Mouse (Mus musculus): ENCODE measurements around the gene Tjp1. TPM values are rescaled to one million over a fixed set of nuclear protein-coding genes. Genes with fewer than 3 reads are reported as not detected.

Gene Tjp1
- polyA plus RNA-seq, 1 experiment from 2014 or later = 41.1 TPM

DNA sequence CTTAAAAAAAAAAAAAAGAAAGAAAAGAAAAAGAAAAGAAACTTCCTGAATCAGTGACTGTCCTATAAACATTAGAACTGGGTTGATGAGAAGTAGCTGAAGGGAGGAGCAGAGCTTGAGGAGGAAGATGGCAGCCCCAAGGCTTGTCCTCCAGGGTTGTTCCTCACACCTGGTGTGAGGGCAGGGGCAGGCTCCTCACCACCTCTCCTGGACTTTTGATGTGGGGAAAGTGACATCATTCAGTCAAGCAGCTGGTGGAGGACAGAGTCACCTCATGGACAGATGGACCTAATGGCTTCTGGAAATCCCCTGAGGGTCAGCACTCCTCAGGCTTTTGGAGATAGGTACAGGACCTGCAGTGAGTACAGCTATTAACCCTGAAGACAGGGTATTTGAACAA is 126.0 kb downstream of the Tjp1 start:
- Histone ChIP-seq H3K9me3 (no peaks in the 10 kb centered on the region), H3K36me3 (no peaks in the 10 kb centered on the region), H3K4me2 (no peak overlapping the region), H3K27ac (no peak overlapping the region), H3K4me3 (no peak overlapping the region), H3K9ac (no peak overlapping the region), H3K4me1 (no peaks in the 10 kb centered on the region), H3K27me3 (no peaks in the 10 kb centered on the region)
- no peak for ATAC-seq (ENCODE audit: borderline replicate concordance, extremely low read depth, low FRiP score, low TSS enrichment)

GRCm38 (mm10) chr7:65395891-65396290 is 131.7 kb downstream of the Tjp1 start:
- Histone ChIP-seq H3K9me3 (no peaks in the 10 kb centered on the region), H3K27me3 (no peaks in the 10 kb centered on the region), H3K9ac (no peak overlapping the region), H3K27ac (no peak overlapping the region), H3K4me3 (no peak overlapping the region), H3K4me2 (no peak overlapping the region), H3K36me3 (no peaks in the 10 kb centered on the region), H3K4me1 (peaks cover 28% of the 10 kb centered on the region)
- WGBS = 84% methylated on average over 4 of the region's 4 CpGs
- no peak for ATAC-seq (ENCODE audit: borderline replicate concordance, extremely low read depth, low FRiP score, low TSS enrichment)

GRCm38 (mm10) chr7:65395166-65395565 is 132.4 kb downstream of the Tjp1 start:
- no peaks in the 10 kb centered on the region for H3K36me3 ChIP-seq
- peak overlapping the region; percentile 20; the same call in 1 of the 2 replicates for H3K27ac ChIP-seq
- WGBS = 55% methylated on average over 5 of the region's 5 CpGs

DNA sequence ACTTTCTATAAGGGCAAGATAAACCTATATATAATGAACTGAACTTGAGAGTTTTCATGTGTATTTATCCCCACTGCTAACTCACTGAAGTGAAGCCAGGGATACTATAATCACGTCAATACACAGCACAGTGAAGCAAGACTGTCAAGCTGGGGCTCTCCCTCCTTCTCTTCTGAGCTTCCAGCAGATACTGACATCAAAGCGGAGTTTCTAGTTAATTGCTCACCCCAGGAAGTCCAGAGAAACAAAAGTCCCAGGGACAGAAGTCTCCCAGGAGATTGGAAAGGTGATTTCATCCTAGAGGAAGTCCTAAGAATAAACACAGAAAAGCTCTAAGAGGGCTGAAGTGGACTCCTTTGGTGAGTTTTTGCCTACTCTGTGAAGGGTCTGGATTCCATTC is 132.9 kb downstream of the Tjp1 start:
- 10% methylated on average over 2 of the region's 2 CpGs for WGBS
- Histone ChIP-seq H3K4me1 (peaks cover 28% of the 10 kb centered on the region), H3K4me3 (no peak overlapping the region), H3K27ac (peak overlapping the region; percentile 20; the same call in 1 of the 2 replicates), H3K4me2 (no peak overlapping the region), H3K9ac (no peak overlapping the region), H3K27me3 (no peaks in the 10 kb centered on the region), H3K36me3 (no peaks in the 10 kb centered on the region), H3K9me3 (no peaks in the 10 kb centered on the region)
- peak; percentile 49; the same call in 1 of the 2 replicates for ATAC-seq (ENCODE audit: borderline replicate concordance, extremely low read depth, low FRiP score, low TSS enrichment)

More at GRCm38 (mm10) chr7:65395166-65395565, 132.4 kb downstream of the Tjp1 start:
- Histone ChIP-seq H3K4me3 (no peak overlapping the region), H3K4me1 (peaks cover 28% of the 10 kb centered on the region), H3K4me2 (no peak overlapping the region), H3K9ac (no peak overlapping the region), H3K27me3 (no peaks in the 10 kb centered on the region), H3K9me3 (no peaks in the 10 kb centered on the region)
- ATAC-seq (ENCODE audit: borderline replicate concordance, extremely low read depth, low FRiP score, low TSS enrichment) = no peak

DNA sequence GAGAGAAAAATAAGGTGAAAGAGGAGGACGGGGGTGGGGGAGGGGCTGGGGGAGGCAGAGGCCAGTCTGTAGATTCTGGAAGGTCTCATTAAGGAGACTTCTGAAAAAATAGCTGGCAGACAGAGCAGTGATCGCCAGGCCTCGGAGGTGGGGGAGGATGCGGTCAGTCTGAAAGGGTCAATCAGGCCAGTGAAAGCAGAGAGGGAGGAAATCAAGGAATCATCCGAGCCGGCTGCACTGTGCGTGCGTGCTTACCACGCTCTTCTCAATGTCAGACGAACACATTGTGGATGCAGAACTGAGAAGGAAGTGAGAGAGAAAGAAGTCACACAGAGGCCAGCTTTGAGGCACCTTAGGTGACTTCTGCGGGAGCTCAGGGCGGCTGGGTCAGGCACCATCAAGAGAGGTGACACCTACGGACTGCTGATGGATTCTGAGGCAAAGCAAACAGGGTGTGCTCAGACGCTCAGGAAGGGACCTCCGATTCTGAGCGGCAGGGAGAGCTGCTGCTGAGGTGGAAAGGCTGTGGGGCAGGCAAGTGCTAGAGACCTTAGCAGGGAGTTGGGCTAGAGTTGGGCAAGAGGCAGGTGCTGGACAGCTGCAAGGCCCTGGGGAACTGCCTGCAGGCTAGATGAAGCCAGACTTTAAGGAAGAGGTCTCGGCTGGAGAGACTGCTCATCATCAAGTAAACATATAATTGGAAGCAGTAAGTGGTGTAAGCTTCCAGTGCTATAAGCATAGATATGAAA is 133.7 kb downstream of the Tjp1 start:
- Histone ChIP-seq H3K27ac (peak overlapping the region; percentile 30), H3K9ac (no peak overlapping the region)
- ATAC-seq (ENCODE audit: borderline replicate concordance, extremely low read depth, low FRiP score, low TSS enrichment) = peak; percentile 42; the same call in 1 of the 2 replicates

GRCm38 (mm10) chr7:65392986-65393385 is 134.6 kb downstream of the Tjp1 start:
- H3K27ac ChIP-seq = peak overlapping the region; percentile 15; the same call in 1 of the 2 replicates
- 42% methylated on average over 9 of the region's 9 CpGs for WGBS
- H3K9me3 ChIP-seq = no peaks in the 10 kb centered on the region
- ATAC-seq (ENCODE audit: borderline replicate concordance, extremely low read depth, low FRiP score, low TSS enrichment) = no peak
- peaks cover 35% of the 10 kb centered on the region for H3K4me1 ChIP-seq
- no peak overlapping the region for H3K4me2 ChIP-seq
- H3K4me3 ChIP-seq = no peak overlapping the region
- H3K36me3 ChIP-seq = no peaks in the 10 kb centered on the region
- H3K9ac ChIP-seq = no peak overlapping the region
- H3K27me3 ChIP-seq = no peaks in the 10 kb centered on the region

More for the DNA sequence above, 133.7 kb downstream of the Tjp1 start:
- 7% methylated on average over 17 of the region's 17 CpGs for WGBS
- no peaks in the 10 kb centered on the region for H3K36me3 ChIP-seq
- H3K4me1 ChIP-seq = peaks cover 28% of the 10 kb centered on the region
- no peaks in the 10 kb centered on the region for H3K27me3 ChIP-seq
- H3K9me3 ChIP-seq = no peaks in the 10 kb centered on the region
- peak overlapping the region; percentile 5; the same call in 1 of the 2 replicates for H3K4me3 ChIP-seq
- peak overlapping the region; percentile 43 for H3K4me2 ChIP-seq

DNA sequence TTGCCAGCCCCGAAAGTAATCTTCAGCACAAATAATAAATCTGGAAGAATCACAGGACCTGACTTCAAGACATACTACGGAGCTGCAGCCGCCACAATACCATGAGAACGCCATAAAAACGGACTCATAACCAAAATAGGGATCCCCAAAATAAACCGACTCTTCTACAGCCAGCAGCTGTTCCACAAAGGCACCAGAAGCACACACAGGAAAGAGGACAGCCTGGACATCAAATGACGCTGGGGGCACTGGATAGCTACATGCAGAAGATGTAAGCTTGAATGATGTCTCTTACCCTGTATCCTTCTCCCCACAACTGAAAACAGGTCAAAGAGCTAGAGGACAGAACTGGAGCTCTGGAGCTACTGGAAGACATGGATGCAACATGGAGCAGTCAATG is 138.0 kb downstream of the Tjp1 start:
- H3K36me3 ChIP-seq = no peaks in the 10 kb centered on the region

DNA sequence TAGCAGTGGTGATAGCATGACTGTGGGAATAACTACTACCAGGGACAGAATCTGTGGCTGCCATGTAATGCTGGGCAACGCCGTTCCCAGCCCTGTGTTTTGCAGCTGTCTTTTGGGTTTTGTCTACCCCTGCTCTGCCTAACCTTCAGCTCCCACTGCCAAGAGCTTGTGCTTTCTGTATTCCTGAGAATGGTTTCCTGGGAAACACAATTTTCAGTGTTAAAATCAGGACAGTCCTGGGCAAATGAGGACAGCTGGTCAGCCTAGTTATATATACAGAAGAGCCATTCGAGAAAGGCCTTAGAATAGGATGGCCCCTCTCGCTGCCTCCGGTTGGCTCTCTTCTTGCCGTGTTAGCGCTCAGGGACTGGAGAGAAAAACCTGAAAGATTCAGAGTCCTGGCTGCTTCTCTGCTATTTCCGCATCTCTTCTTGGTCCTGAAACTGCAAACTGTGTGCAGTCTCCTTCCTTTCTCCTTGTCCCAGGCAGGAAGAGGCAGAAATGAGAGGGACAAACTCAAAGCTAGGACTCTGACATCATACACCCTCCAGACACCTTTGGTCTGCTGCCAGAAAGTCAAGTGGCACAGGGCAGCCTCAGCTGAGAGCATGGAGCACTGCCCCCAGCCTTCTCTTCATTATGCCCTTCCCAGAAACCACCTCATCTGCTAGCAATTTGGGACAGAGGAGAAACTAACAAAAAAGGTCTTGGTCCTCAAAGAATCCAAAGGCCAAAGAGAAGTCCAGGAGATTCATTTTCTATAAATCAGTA is 139.2 kb downstream of the Tjp1 start:
- Histone ChIP-seq H3K27me3 (no peaks in the 10 kb centered on the region), H3K4me1 (peaks cover 14% of the 10 kb centered on the region), H3K4me2 (no peak overlapping the region), H3K9me3 (no peaks in the 10 kb centered on the region), H3K4me3 (no peak overlapping the region), H3K36me3 (no peaks in the 10 kb centered on the region), H3K9ac (no peak overlapping the region), H3K27ac (peak overlapping the region; percentile 59)
- WGBS = 64% methylated on average over 8 of the region's 8 CpGs
- ATAC-seq (ENCODE audit: borderline replicate concordance, extremely low read depth, low FRiP score, low TSS enrichment) = peak; percentile 74

More for the DNA sequence above, 138.0 kb downstream of the Tjp1 start:
- Histone ChIP-seq H3K27ac (no peak overlapping the region), H3K4me1 (peaks cover 25% of the 10 kb centered on the region), H3K4me2 (no peak overlapping the region), H3K9ac (no peak overlapping the region), H3K4me3 (no peak overlapping the region), H3K27me3 (no peaks in the 10 kb centered on the region), H3K9me3 (no peaks in the 10 kb centered on the region)
- 86% methylated on average over 7 of the region's 7 CpGs for WGBS
- ATAC-seq (ENCODE audit: borderline replicate concordance, extremely low read depth, low FRiP score, low TSS enrichment) = no peak

DNA sequence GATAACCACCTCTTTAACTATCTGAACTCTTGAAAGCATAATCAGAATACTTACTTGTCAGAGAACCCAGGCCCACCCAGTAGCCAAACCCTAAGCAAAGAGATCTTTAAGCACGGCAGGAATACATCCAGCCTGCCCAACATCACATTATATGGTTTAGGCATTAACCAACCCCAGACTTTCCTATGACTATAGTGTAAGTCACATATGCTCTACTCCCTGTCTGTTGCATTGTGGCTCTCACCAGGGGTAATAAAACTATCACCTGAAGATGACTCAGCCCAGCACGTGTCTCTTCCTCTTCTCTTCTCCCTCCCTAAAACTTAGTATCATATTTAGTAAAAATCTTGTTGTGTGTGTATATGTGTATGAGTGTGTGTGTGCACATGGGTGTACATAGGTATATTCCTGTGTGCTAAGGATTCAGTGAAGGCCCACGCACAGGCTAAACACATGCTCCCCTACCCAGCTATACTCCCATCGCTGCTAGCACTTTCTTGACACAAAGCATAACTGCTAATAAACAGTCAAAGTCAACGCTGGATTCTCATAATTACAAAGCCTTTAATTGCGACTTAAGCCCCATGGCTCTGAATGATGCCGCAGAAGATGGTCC is 139.9 kb downstream of the Tjp1 start:
- H3K4me2 ChIP-seq = no peak overlapping the region
- H3K9ac ChIP-seq = no peak overlapping the region
- H3K27ac ChIP-seq = peak overlapping the region; percentile 59; the same call in 1 of the 2 replicates
- no peaks in the 10 kb centered on the region for H3K9me3 ChIP-seq
- 84% methylated on average over 7 of the region's 7 CpGs for WGBS
- H3K4me1 ChIP-seq = peaks cover 13% of the 10 kb centered on the region
- H3K27me3 ChIP-seq = no peaks in the 10 kb centered on the region
- H3K4me3 ChIP-seq = no peak overlapping the region
- no peaks in the 10 kb centered on the region for H3K36me3 ChIP-seq
- no peak for ATAC-seq (ENCODE audit: borderline replicate concordance, extremely low read depth, low FRiP score, low TSS enrichment)

GRCm38 (mm10) chr7:65384775-65385174 is 142.8 kb downstream of the Tjp1 start:
- ATAC-seq (ENCODE audit: borderline replicate concordance, extremely low read depth, low FRiP score, low TSS enrichment) = no peak
- H3K27me3 ChIP-seq = no peaks in the 10 kb centered on the region
- no peaks in the 10 kb centered on the region for H3K36me3 ChIP-seq
- H3K27ac ChIP-seq = no peak overlapping the region
- H3K9me3 ChIP-seq = no peaks in the 10 kb centered on the region
- peaks cover 20% of the 10 kb centered on the region for H3K4me1 ChIP-seq
- WGBS = 91% methylated on average over 7 of the region's 7 CpGs
- no peak overlapping the region for H3K9ac ChIP-seq
- H3K4me2 ChIP-seq = no peak overlapping the region
- H3K4me3 ChIP-seq = no peak overlapping the region

- peaks cover 12% of the 10 kb centered on the region for H3K4me1 ChIP-seq
- no peaks in the 10 kb centered on the region for H3K9me3 ChIP-seq
- WGBS = 46% methylated on average over 10 of the region's 10 CpGs
- no peaks in the 10 kb centered on the region for H3K27me3 ChIP-seq
- H3K9ac ChIP-seq = no peak overlapping the region
- 0 out of 2 replicates have a peak, but pooled peaks have one; percentile 39 for ATAC-seq (ENCODE audit: borderline replicate concordance, extremely low read depth, low FRiP score, low TSS enrichment)
- H3K4me3 ChIP-seq = no peak overlapping the region
- H3K4me2 ChIP-seq = no peak overlapping the region
- H3K36me3 ChIP-seq = no peaks in the 10 kb centered on the region
- H3K27ac ChIP-seq = peak overlapping the region; percentile 64
Measured at GRCm38 (mm10) chr7:65382515-65383283, 144.9 kb downstream of the Tjp1 start.
